Mouse (Mus musculus) neural tube, embryonic 11.5 days (tissue): ENCODE measurements around the gene Spdya. TPM values are rescaled to one million over a fixed set of nuclear protein-coding genes. Genes with fewer than 3 reads are reported as not detected.
"Not testable (repeated sequence)": the region's sequence is repeated elsewhere in the genome, so short reads cannot be mapped to it uniquely, and the experiment has no call there.

Experiments used
- ATAC-seq: fragments of 200-750 bp; cut with Nextera tagmentation; 2 replicates; pipeline ENCODE4 v1.8.0; 2017; ENCODE audit warnings: moderate number of reproducible peaks, mild to moderate bottlenecking, moderate TSS enrichment, moderate library complexity; ENCODE audit not compliant: insufficient read depth, low FRiP score, low TSS enrichment
- DNase-seq: peaks from one replicate; pipeline ENCODE4 v3.0.0-alpha.2; 2015; ENCODE audit warnings: low spot score
- H3K27ac ChIP-seq: fragments of 300-500 bp; sonication (generic); 2 replicates; pipeline ENCODE4 v1.5.1; 2014; ENCODE audit warnings: low read depth, mild to moderate bottlenecking, low read length
- H3K27me3 ChIP-seq: fragments of 300-500 bp; sonication (generic); 2 replicates; pipeline ENCODE4 v1.6.1; 2014; ENCODE audit warnings: mild to moderate bottlenecking, low read length, mixed read lengths; ENCODE audit not compliant: control insufficient read depth, insufficient read depth
- H3K36me3 ChIP-seq: fragments of 300-500 bp; sonication (generic); 2 replicates; pipeline ENCODE4 v1.6.1; 2014; ENCODE audit warnings: mild to moderate bottlenecking, low read length, moderate library complexity, mixed read lengths; ENCODE audit not compliant: control insufficient read depth, insufficient read depth
- H3K4me1 ChIP-seq: fragments of 300-500 bp; sonication (generic); 2 replicates; pipeline ENCODE4 v1.6.1; 2014; ENCODE audit warnings: low read length, mixed read lengths; ENCODE audit not compliant: control insufficient read depth, insufficient read depth
- H3K4me2 ChIP-seq: fragments of 300-500 bp; sonication (generic); 2 replicates; pipeline ENCODE4 v1.6.1; 2014; ENCODE audit warnings: low read depth, mild to moderate bottlenecking, moderate library complexity
- H3K4me3 ChIP-seq: fragments of 300-500 bp; sonication (generic); 2 replicates; pipeline ENCODE4 v1.5.1; 2014; ENCODE audit warnings: low read depth, low read length
- H3K9ac ChIP-seq: fragments of 300-500 bp; sonication (generic); 2 replicates; pipeline ENCODE4 v1.6.1; 2014; ENCODE audit warnings: mild to moderate bottlenecking, low read length
- H3K9me3 ChIP-seq: fragments of 300-500 bp; sonication (generic); 2 replicates; pipeline ENCODE4 v1.6.1; 2016; ENCODE audit warnings: low read length; ENCODE audit not compliant: control insufficient read depth
- WGBS: fragments of 180-500 bp; shearing (Covaris S2); extraction: QIAGEN DNeasy Blood & Tissue Kit; methylation state at CpG from one replicate; pipeline ENCODE4 v1.1.7; 2014; 5-methylcytosine and 5-hydroxymethylcytosine counted together
- polyA plus RNA-seq: library from polyadenylated mRNA; unstranded; fragments of >200 nt; fragmentation: Nextera tagmentation; extraction: Ambion mirVana; gene quantifications from 2 replicates; pipeline ENCODE4 v1.2.1, GENCODE M21; 2014

Spdya gene
- 0.96 and 1.6 TPM in 2 replicates for polyA plus RNA-seq

DNA sequence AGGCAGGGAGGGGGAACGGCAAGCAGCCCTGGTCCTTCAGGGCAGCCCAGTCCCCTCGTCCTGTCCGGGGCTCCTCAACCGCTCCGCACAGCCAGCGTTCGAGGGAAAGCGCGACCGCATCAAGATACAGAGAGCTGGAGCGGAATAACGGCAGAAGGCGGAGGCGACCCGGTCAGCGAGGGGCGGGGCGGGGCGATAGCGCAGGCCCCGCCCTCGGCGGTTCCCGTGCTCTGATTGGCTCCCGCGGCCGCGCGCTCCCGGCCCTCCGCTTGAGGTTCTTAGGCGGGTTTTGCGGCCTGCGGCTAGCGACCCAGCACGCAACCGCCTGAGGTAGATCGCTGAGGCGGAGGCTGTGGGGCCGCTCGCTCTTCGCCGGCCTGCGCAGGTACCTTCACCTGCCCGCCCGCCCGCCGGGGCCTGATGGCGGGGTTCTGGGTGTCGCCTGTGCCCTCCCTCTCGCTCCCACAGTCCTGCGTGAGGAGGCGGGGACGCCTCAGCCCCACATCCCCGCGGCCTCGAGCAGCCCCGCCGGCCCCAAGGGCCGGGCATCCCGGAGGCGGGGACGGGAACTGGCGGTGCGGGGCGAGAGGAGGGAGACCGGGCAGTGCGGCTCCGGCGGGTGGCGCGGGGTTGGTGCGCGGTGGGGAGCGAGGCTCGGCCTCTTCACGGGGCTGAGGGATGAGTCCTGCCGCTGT is at the start of gene Spdya:
Gene Spdya (plus strand): TSS at position 305 of the 695 bp plus-strand sequence.
- Histone ChIP-seq H3K4me1 (peaks cover 3% of the 10 kb centered on the region; the same call in 1 of the 2 replicates), H3K9me3 (no peaks in the 10 kb centered on the region), H3K9ac (peak within 1 kb of the TSS; percentile 80), H3K4me2 (peak within 1 kb of the TSS; percentile 97), H3K4me3 (peak within 1 kb of the TSS; percentile 62), H3K27ac (0 out of 2 replicates have a peak within 1 kb of the TSS, but pooled peaks have one; percentile 34), H3K27me3 (peaks cover 6% of the 10 kb centered on the region; the same call in 1 of the 2 replicates), H3K36me3 (no peaks in the 10 kb centered on the region)
- WGBS: under 1% methylated on average over 77 of the region's 78 CpGs
- DNase-seq (peak; percentile 93), ATAC-seq (peak; percentile 94)

DNA sequence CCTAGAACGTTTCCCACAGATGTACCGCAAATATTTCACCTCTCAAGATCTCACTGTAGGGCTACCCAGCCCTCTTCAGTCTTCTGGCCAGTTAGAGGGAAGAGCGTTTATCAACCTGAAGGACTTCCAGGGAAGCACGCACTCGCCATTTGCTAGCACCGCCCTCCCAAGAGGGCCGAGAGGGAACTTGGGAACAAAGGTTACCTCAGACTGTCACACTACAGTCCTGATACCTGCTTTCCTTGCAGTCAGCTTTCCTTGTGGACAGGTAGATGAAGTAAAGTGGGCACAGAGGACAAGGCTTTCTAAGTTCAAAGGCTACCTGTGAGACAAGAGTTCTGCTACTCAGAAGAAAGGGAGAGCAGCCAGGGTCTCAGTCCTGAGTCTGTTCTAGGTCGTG is 45.0 kb upstream of the Spdya start:
- no peak overlapping the region for H3K4me2 ChIP-seq
- no peaks in the 10 kb centered on the region for H3K9me3 ChIP-seq
- DNase-seq (no peak), ATAC-seq (no peak)
- WGBS: 92% methylated on average over 8 of the region's 8 CpGs
- no peaks in the 10 kb centered on the region for H3K27me3 ChIP-seq
- no peak overlapping the region for H3K27ac ChIP-seq
- H3K4me3 ChIP-seq: no peak overlapping the region
- no peak overlapping the region for H3K9ac ChIP-seq
- peaks cover 4% of the 10 kb centered on the region; the same call in 1 of the 2 replicates for H3K36me3 ChIP-seq
- H3K4me1 ChIP-seq: no peaks in the 10 kb centered on the region

DNA sequence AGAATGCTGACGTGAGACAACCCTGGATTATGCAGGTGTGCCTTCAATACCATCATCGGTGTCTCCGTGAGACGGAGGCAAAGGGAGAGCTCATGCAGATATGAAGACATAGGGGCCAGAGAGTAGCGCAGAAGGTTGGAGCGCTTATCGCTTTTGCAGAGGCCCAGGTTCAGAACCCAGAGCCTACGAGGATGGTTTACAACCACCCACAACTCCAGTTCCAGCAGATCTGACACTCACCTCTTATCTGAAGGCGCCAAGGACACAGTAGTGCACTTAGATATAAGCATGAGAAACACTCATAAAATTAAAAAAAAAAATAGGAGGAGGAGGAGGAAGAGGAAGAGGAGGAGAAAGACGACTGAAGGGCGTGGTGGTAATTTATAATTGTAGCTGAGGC is 41.6 kb upstream of the Spdya start:
- Histone ChIP-seq H3K4me3 (no peak overlapping the region), H3K9me3 (no peaks in the 10 kb centered on the region), H3K36me3 (peaks cover 2% of the 10 kb centered on the region; the same call in 1 of the 2 replicates), H3K4me1 (no peaks in the 10 kb centered on the region), H3K4me2 (no peak overlapping the region), H3K27me3 (no peaks in the 10 kb centered on the region), H3K27ac (no peak overlapping the region), H3K9ac (no peak overlapping the region)
- WGBS: 98% methylated on average over 11 of the region's 11 CpGs
- no peak for ATAC-seq
- DNase-seq: no peak

DNA sequence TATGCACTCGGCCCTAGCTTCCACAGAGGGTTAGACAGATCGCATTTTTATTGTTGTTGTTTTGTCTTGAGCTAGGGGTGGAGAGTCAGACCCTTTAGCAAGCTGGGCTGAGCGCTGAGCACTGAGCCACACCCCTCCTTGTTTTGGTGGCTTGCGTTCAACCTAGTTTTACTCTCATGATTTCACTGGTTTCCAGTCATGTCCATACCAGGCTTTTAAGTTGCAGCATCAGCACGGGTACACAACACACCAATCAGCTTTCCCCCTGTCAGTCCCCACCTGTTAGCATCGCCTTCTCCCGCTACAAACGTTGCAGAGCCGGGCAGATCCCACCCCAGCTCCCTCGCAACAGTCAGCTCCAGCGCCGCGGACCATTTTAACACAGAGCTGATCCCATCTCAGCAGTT is 25.6 kb upstream of the Spdya start:
- DNase-seq (no peak), ATAC-seq (no peak; the same call in 1 of the 2 replicates)
- Histone ChIP-seq H3K4me1 (no peaks in the 10 kb centered on the region), H3K4me2 (peak overlapping the region; percentile 52), H3K4me3 (peak overlapping the region; percentile 62), H3K27me3 (no peaks in the 10 kb centered on the region), H3K36me3 (no peaks in the 10 kb centered on the region), H3K9ac (peak overlapping the region; percentile 68), H3K27ac (peak overlapping the region; percentile 94), H3K9me3 (no peaks in the 10 kb centered on the region)
- 0% methylated on average over 13 of the region's 13 CpGs for WGBS

DNA sequence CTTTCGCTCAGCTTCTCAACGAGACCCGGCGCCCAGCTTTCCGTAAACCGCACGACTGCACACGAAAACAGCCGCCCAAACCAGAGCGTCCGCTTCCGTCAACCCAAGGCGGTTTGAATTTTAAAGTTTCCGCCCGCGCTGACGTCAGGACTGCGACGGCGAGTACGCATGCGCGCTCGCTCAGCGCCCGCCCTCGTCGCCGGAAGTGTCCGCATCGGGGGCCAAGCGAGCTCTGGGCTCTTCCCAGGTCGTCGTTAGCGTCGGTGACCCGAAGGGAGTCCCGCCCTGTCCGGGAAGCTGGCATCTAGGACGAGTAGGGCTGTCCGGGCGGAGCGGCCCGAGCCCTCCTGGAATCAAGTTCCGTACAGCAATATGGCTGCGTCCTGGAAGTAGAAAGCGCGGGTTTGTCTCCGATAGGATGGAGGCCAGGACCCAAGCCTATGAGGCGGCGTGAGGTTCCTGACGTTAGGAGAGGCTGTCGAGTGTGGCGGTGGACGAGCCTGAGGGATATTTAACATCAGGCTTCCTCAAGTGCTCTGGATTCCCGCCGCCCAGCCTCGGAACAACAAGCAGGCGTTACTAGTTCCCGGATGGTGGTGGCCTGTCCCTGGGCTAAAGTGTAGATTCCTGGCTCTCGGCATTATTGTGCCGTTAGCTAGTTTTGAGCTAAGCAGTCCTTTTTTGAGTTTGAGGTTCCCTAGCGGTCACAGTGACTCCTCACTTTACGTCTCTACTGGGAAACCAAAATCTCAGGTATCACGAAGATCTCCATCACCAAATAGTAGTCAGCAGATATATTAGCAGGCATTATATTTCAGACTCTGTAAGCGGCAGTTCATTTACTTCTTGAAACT is 24.9 kb upstream of the Spdya start, which contains the start of gene Ndc80:
Gene Ndc80 (minus strand): TSS at position 147 of the 854 bp plus-strand sequence.
- H3K9ac ChIP-seq: peak within 1 kb of the TSS; percentile 68
- no peaks in the 10 kb centered on the region for H3K36me3 ChIP-seq
- H3K4me1 ChIP-seq: no peaks in the 10 kb centered on the region
- no peaks in the 10 kb centered on the region for H3K9me3 ChIP-seq
- no peaks in the 10 kb centered on the region for H3K27me3 ChIP-seq
- H3K27ac ChIP-seq: peak within 1 kb of the TSS; percentile 94
- ATAC-seq: peak; percentile 97
- H3K4me2 ChIP-seq: peak within 1 kb of the TSS; percentile 52
- 1% methylated on average over 66 of the region's 66 CpGs for WGBS
- peak within 1 kb of the TSS; percentile 62 for H3K4me3 ChIP-seq
- peak; percentile 94 for DNase-seq

DNA sequence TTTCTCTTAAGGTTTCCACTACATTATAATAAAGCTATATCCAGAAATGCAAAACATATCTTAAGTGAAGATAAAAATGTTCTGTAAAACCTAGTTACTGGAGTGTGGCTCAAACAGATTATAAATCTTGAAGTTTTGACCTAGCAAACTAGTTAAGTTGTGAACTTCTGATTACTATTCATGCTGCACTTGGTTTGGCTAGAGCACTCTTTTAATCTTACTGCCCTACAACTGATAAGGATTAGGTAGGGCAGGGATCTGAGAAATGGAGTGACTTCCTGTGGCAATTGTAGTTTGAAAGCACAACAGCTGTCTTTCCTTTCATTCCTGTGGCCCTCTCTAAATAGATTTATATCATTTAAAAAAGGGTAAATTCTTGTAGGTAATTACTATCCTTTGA is 23.8 kb upstream of the Spdya start:
- Histone ChIP-seq H3K27ac (no peak overlapping the region), H3K27me3 (no peaks in the 10 kb centered on the region), H3K4me2 (no peak overlapping the region), H3K36me3 (no peaks in the 10 kb centered on the region), H3K9me3 (no peaks in the 10 kb centered on the region), H3K9ac (no peak overlapping the region), H3K4me3 (no peak overlapping the region), H3K4me1 (no peaks in the 10 kb centered on the region)
- DNase-seq: no peak
- no peak for ATAC-seq

DNA sequence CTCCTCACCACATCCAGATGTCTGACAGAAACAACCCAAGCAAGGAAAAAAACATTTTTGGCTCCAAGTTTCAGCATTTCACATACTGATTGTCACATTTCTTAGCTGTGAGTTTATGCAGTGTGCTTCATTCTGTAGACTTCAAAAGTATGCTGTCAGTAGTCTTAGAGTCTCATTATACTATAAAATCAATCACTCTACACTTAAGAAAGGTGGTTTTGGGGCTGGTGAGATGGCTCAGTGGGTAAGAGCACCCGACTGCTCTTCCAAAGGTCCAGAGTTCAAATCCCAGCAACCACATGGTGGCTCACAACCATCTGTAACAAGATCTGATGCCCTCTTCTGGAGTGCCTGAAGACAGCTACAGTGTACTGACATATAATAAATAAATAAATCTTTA is 16.3 kb upstream of the Spdya start:
- H3K36me3 ChIP-seq, H3K4me1 ChIP-seq, H3K9me3 ChIP-seq, H3K9ac ChIP-seq, H3K27ac ChIP-seq, H3K4me3 ChIP-seq, DNase-seq, H3K4me2 ChIP-seq, H3K27me3 ChIP-seq, ATAC-seq: not testable (repeated sequence)
- 62% methylated on average over 1 of the region's 1 CpGs for WGBS

DNA sequence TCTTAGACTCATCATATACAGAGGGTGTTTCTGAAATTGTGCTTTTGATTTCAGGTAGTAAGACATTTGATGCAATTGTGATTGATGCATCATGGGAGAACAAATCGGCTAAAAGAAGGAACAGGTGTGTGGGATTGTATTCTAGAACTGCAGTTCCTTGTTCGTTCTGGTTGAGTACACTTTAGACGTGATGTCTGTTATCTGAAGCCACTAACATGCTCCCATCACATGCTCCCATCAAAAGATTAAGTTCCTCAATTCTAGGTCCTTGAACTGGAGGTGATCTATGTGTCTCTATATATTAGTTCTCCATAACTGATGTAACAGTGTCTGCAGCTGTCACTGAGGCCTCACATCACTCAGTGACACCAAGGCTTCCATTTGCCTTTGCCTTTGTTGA is 14.7 kb upstream of the Spdya start:
- ATAC-seq (no peak), DNase-seq (no peak)
- Histone ChIP-seq H3K4me3 (no peak overlapping the region), H3K4me2 (no peak overlapping the region), H3K36me3 (no peaks in the 10 kb centered on the region), H3K9ac (no peak overlapping the region), H3K27me3 (no peaks in the 10 kb centered on the region), H3K4me1 (no peaks in the 10 kb centered on the region), H3K27ac (no peak overlapping the region), H3K9me3 (no peaks in the 10 kb centered on the region)
- 81% methylated on average over 3 of the region's 3 CpGs for WGBS
